Mouse (Mus musculus): ENCODE measurements at regions not wholly inside any gene's neighbourhood (a gene's known extent, or its start where the extent isn't known, plus 50 kb on each side); places are given as distances from the start of the nearest gene placed in this dataset.

DNA sequence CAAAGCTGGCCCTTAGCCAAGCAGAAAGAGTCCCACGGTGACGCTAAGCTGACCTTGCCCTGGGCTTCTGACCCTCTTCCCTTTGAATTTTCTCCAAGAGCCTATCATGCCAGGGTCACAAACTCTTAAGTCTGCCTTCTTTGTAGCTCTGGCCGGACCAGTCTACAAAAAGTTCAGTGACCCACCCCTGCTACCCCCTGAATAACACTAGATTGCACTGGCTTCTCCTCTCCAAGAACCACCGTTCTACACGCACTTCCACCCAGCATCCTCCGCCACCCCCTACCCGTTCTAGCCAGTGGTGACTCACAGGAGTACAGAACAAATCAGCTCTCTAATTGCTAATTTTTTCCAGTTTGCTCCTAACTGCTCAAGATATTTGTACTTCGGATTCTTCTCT, 325.0 kb downstream of the Tns1 start:
- peak in 1 of 2 experiments; percentile 1 for DNase-seq (ENCODE audit: low spot score in 2 of 2)

DNA sequence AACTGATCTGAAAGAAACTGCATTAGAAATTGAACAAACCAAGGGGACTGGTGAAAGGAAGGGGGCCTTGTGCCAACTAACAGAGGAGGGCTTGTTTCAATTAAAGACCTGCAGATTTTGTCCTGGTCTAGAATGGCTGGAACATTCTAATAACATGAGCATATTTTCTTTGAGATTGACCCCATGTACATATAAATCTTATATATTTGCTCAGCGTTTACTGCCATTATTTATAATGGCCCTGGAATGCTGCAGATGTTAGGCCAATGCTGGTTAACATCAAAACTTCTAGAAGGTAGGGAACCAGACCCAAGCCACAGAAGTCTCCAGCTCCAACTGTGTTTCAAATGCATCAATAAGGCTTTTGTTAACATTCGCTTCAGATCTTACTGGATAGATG, 326.4 kb downstream of the Tns1 start:
- no peak for DNase-seq (ENCODE audit: low spot score in 2 of 2)

DNA sequence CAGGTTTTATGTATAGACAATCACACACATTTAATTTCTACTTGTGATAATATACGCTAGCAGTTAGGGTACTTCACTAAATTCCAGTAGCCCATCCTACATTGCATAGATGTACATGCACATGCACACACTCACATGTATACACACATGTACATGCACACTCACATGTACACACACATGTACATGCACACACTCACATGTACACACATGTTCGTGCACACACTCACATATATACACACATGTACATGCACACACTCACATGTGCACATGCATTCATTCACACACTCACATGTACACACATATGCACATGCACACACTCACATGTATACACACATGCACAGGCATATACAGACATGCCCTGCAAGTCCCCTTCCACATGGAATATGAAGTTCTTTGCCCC, 326.8 kb downstream of the Tns1 start:
- DNase-seq (ENCODE audit: low spot score in 2 of 2): no peak

DNA sequence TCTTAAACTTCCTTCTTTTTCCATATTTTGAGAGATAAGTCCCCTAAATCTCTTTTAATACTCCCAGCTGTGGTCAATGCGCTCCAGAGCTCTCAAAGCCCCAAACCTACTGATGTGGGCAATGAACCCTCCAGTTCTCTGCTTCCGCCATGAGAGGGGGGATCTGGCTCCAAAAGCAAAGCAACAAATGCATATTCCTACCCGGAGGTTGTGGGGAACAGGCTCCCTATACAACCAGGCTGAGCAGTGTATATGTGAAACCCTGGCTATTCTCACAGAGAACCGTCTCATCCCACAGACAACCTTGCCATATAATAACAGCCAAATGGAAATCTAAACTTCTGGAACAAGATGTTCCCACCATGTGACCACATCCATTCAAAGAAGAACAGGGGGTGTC, 330.4 kb downstream of the Tns1 start:
- no peak for DNase-seq (ENCODE audit: low spot score in 2 of 2)

DNA sequence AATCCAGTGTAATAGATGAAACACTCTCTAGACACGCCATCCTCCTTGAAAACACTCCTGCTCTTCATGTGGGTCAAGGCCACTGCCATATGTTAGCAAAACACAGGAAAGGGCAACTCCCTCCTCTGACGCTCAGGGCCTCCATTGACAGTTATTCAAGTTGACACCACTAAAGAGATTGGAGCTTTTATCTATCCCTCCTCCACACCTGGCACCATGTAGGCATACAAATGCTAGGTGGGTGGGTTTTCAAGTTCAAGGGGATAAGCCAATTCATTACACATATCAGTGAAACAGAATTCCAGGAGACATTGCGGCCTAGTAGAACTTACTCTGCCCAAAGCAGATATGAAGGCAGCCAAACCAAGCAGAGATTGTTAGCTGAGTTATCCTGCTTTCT, 331.0 kb downstream of the Tns1 start:
- DNase-seq (ENCODE audit: low spot score in 2 of 2): no peak

DNA sequence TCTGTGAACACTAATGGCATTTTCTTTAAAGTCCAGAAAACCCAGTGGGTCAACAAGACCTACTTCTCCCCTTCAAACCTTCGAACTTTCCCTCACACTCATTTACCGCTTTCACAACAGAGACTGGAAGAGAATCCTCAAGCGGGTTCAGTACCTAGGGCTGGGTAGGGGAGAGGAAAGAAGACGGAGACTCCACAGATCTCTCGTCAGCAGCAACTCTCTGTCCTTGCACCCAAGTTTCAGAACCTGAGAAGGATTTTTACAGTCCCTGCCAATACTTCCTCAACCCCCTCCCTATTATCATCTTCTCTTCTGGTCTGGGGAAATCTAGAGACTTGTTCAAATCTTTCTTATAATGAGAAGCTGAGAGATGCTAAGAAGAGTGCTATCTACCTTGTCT, 331.9 kb downstream of the Tns1 start:
- DNase-seq (ENCODE audit: low spot score in 2 of 2): no peak

DNA sequence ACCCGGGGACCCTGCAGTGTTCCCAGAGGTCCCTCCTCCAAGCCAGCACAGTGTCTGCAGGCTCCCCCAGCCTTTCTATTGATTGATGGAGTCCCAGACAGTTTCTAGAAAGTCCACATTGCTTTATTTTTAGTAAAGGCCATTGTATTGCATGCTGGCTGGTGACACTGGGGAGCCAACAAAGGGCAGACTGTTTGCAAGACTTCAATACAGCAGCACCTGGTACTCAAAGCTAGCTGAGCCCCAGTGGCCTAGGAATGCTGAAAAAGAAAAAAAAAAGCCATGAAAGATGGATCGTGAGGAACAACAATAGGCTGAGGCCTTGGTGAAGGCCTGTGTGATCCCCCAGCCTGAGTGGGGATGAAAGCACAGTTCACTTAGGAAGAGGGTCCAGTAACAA, 336.6 kb downstream of the Tns1 start:
- no peak for DNase-seq (ENCODE audit: low spot score in 2 of 2)

DNA sequence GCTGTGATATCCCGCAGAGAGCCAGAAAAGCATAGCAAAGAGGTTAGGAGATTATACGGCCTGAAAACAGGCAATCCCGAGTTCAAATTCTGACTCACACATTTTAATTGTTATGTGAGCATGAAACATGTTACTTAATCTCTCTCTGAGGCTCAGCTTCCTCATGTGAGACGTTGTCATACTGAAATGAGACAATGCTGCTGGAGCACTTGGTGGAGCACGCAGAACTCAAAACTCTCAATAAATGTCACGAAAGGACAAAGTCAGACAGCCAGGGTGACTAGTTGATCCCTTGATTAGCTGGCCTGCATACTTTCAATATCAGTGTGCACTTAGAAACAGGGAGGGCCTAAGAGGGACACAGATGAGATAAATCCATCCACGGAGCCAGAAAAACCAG, 337.0 kb downstream of the Tns1 start:
- DNase-seq (ENCODE audit: low spot score in 2 of 2): no peak

DNA sequence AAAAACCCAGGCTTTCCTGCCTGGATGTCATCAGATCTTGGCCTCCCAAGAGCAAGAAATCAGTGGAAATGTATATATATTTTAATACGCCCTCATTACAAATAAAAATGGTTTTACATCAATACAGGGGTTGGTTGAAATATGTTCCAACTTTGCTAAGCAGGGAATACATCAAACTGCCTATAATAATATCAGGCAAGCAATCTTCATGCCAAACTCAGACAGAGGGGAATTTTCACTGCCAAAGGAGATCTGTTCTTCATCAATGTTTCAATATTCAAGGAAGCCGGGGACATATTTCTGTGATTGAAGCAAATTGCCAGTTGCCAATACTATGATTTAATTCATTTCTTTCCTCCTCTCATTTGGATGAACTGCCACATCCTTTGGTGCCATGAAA, 340.9 kb downstream of the Tns1 start:
- no peak for DNase-seq (ENCODE audit: low spot score in 2 of 2)

DNA sequence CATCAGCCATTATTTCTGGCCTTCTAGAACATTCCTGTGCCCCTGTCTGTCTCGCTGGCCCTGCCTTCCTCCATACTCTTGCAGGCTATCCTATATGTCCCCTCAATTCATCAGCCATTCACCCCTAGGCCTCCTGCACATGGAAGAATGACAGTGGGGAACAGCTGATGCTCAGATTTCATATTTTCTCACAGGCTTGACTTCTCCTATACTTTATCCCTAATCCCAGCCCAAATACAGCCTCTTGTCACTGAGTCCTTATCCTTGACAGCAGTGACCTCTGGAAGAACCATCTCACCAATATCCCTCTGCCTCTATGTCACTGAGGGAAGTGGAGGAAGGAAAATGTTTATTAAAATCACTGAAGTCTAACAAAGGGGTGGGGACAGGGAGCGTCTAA, 341.4 kb downstream of the Tns1 start:
- DNase-seq (ENCODE audit: low spot score in 2 of 2): no peak

DNA sequence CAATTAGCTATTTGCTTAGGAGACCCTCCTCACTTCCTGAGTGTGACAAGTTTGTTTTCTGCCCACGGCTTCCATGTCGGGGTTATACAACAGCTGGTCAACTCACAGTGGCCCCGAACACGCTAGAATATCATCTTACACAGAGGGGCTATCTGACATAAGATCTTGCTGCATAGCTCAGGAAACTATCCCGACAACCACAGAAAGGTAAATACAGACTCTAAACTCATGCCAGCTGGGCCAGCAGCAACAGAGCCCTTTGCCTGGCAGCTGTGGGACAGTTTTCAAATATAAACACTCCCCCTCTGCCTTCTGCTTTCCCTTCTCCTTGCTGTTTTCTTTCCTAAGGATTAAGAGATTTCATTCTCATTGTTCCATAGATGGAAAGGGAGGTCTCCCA, 352.5 kb downstream of the Tns1 start:
- no peak for DNase-seq (ENCODE audit: low spot score in 2 of 2)

DNA sequence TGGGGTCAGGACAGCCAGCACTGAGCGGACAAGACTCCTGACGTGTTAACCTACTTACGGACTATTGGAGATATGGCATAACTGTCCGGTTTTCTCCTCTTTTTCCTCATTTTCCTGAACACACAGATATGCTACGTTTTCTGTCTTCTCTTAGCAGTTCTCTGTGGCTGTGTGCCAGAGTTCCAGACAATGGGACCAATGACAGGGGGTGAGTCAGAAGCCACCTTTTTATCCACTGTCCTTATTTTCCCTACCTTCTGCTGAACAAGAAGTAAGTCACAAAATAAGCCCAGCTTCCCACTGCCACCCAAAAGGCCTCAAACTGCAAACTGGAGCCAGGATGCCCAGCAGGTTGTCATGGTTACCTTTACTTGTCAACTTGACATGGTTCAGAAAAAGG, 353.6 kb downstream of the Tns1 start:
- peak in 1 of 2 experiments; percentile 5 for DNase-seq (ENCODE audit: low spot score in 2 of 2)

DNA sequence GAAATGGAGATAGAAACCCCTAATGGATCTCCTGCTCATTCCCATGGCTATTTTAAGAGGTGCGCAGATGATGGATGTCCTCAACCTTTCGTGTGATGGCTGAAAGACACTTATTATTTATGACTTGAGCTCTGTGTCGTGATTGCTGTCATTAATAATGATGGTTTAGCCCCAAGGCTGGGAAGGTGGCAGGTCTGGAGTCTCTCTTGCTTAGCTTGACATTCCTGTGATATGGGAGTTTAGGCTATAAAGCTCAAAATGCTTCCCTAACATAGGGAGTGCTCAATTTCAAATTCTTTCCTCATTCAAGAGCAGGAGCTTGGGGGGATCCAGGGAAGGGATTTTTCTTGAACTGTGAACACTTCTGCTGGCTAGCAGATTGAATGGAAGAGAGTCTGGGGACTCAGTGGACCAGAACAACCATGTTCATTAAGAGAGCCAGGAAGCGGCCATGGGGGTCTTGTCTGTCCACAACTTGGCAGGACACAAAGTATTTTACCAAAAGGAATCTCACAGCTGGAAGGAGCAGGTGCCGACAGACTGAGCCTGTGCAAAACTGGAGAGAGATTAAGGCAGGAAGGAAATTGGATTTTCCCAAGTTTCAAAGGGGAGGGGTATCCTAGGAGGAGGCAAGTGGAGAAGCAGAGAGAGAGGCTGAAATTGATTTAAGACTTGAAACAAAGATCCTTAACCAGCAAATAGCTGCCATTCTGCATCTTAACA, 359.5 kb downstream of the Tns1 start:
- no peak for DNase-seq (ENCODE audit: low spot score in 2 of 2)

DNA sequence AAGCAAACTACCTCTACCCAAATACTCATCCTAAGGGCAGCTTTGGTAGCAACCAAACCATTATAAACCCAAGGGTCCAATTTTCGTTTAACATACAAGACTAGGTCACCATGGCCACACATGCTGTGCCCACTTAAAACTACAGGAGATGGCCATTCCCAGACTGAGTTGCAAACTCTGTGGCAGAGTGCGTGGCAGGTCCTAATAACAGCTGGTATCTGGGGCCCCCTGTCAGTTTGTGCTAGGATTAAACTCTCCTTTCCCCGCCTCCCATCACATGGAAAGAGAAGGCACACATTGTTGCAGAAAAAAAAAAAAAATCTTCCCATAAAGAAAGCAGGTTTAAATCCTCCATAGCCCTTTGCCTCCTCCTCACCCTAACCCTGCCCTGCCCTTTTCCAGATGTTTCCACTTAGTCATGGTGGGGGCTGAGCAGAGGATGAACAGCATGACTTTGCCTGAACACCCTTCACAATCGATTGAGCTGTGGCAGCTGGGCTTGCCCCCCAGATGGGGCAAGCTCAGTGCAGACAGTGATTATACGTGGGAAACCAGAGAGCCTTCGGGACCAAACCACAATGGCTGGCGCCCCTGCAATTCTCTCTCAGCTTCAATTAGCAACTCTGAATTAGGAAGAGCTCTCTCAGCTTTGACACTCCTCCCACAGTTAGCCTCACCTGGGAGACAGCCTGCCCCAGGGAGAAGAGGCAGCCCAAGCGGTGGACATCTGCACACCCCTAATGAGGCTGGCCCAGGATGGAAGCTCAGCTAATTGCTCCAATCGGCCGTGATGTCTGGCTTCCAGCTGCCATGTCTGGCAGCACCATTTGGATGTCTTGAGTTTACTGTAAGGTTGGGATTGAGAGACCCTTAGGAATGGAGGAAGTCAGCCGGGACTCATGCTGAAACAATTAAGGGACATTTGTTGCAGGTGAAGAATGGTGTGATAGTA, 365.9 kb downstream of the Tns1 start:
- DNase-seq (ENCODE audit: low spot score in 2 of 2): no peak

DNA sequence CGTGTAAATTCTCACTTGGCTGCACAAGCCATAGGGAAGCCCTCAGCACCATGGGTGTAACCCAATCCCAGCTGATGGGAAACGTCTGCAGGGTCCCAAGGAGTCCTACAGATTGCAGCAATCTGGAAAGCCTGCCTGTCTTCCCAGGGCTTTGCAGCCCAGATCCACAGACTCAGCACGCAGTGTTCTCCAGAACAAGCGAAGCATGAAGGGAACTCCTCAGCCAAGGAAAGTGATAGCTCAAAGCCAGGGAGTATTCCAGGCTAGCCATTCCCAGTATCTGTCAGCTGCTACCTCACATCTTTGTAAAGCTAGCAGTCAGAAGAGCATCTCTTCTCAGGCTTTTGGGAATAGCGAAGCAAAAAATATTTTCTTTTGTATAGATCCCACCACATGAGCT, 368.5 kb downstream of the Tns1 start:
- no peak for DNase-seq (ENCODE audit: low spot score in 2 of 2)

DNA sequence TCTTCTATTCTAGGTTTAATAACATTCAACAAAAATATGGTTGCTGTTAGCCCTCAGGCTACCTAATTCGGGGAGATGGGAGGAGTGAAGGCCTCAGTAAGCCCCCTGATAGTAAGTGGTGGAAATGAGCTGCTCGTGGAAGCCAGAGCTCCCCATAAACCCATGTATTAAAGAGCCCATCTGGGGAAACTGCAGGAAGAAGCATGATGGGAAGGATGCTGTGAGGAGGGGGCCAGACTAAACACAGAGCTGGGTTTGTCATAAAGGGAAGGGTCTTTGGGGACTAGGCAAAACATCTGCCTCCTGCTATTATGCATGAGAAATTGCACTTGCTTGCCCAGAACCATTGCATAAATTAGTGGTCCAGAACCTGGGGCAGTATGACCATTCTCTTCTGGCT, 369.3 kb downstream of the Tns1 start:
- no peak for DNase-seq (ENCODE audit: low spot score in 2 of 2)

DNA sequence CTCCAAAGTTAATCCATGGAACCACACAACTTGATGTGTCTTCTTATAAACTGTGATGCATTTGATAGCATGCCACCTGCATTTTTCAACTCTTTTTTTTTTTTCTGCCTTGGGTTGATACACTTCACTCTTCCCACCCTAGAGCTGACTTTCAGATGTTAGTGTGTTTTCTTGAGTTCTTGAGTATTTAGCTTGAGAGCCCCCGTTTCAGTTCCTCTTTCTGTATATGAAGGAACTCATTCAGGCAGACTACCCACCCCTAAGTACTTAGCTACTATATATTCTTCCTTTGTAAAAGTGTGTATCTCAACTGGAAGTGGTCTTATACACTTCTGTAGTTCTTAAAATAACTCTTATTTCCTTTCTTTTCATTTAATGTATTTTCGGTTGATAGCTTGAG, 371.1 kb downstream of the Tns1 start:
- no peak for DNase-seq (ENCODE audit: low spot score in 2 of 2)

DNA sequence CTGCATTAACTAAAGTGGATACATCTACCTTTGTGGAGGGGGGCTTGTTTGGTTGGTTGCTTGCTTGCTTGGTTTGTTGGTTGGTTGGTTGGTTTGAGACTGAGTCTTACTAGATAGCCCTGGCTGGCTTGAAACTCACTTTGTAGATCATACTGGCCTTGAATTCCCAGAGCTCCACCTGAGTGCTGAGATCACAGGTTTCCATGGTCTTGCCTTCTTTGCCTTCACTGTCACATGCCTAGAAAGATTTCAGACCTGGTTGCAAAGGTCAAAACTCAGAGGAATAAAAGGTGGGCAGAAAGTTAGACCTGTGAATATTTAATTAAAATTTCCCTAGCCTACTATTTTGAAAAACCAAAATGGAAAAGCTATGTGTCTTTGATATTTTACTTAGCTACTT, 375.5 kb downstream of the Tns1 start:
- DNase-seq (ENCODE audit: low spot score in 2 of 2): no peak

DNA sequence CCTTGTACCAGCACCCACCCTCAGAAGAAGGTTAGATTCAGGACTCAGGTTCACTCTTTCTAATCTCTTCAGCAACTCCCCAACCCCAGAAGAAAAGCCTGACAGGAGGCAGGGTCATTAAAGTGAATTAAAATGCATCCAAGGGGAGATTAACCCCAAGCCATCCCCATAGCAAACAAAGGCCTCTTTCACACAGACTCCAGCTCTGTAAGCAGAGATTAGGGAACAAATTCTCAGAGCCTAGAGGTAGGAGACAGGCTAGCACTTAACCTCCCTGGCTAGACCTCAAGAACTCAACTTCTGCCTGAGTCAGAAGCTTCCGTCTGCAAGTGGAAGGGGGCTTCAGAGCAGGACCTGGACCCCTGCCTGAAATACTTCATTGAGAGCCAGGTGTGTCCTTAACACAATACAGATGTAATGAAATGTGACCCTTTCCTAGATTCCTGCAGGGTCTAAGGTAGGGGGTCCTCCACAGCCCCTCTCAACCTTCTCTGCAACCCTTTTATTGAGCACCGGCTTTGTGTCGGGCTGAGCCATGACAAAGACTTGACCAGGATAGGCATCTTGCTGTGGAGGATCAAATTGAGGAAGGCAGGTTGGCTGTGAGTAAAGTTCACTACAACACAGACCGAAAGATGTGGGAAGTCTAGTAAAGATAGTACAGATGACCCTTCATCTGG, 379.6 kb downstream of the Tns1 start:
- DNase-seq (ENCODE audit: low spot score in 2 of 2): no peak

DNA sequence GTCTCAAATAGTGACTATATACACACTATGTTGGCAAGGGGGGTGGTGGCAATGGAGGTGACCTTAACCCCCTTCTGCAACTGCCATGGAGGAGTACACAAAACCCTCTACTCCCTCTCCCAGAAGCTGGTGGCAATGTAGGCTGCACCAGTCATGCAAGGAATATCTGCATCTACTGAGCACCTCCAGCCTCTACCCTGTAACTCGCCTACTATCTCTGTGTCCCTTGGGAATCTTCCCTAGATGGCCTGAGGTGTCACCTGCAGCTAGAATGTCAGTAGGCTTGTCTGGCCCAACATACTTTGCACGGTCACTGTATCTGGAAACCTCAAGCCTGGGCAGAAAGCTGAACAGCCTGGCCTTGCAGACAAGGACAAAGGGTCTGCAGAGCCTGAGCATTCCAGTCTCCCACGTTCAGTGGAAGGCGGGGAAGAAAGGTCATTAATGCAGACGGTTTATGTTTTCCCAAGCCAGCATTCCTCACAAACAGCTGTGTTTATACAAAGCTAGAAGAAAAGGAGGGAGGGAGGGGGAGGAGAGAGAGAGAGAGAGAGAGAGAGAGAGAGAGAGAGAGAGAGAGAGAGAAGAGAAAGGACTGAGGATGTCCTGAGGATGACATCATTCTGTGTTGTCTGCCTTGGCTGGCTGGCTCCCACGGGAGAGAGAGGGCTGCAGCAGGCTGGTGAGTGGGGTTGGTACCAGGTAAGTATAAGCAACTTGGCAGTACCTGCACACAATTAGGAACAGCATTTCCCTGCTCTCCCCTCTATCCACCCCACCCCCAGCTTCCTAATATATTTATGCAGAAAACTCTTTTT, 380.3 kb downstream of the Tns1 start:
- DNase-seq (ENCODE audit: low spot score in 2 of 2): no peak

DNA sequence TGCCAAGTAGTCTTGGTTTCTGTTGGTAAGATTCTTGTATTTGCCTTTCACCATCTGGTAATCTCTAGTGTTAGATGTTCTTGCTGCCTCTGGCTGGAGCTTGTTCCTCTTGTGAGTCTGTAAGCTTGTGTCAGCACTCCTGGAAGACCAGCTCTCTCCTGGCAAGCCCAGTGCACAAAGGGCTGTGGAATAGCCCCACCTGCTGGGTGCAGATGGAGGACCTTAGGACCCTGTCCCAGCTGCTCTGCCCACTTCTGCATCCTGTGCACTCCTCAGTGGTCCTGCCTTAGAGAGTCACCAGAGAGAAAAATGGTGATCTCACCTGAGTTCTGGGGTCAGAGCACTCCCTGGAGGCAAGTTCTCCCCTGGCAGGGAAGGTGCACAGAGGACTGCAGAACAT, 387.2 kb downstream of the Tns1 start:
- no peak for DNase-seq (ENCODE audit: low spot score in 2 of 2)

DNA sequence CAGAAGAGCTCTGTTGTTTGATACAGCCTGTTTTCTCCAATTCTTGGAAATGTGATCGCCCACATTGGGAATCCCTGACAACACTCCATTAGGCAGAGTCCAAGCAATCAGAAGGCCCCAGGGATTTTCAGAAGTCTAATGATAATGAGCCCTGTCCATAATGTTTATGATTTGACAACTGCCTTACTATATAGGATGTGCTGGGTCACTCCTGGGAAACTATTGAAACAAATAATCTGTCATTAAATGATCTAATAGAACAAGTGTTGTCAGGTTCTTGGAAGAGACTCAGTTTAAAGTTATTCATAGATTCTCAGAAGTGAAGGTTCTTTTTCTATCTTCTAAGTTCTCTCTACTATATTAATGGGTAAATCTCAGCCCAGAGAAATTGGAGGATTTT, 395.9 kb downstream of the Tns1 start:
- DNase-seq (ENCODE audit: low spot score in 2 of 2): no peak

Measured in frontal cortex, postnatal 36 days (tissue).